Mouse (Mus musculus) testis, adult 2 months (tissue): ENCODE data around the gene Clstn2.

Experiments used
- CTCF ChIP-seq: fragments of 200-500 bp; IDR thresholded peaks from 2 replicates; pipeline ENCODE4 v1.5.1; 2012; ENCODE audit warnings: low read depth, mild to moderate bottlenecking, inconsistent platforms, low read length, moderate library complexity; ENCODE audit not compliant: control insufficient read depth, insufficient read depth, insufficient replicate concordance
- POLR2A ChIP-seq: fragments of 200-500 bp; IDR thresholded peaks from 2 replicates; pipeline ENCODE4 v1.6.1; 2012; ENCODE audit warnings: low read depth, mild to moderate bottlenecking, inconsistent platforms, low read length, moderate library complexity; ENCODE audit not compliant: control insufficient read depth

- TF ChIP-seq CTCF = no peak
- TF ChIP-seq POLR2A = no peak
Measured at GRCm38 (mm10) chr9:97570881-97571280, 462.1 kb downstream of the Clstn2 start.
